Mouse (Mus musculus): ENCODE results near the gene Reep3. TPM values are rescaled to one million over a fixed set of nuclear protein-coding genes. Genes with fewer than 3 reads are reported as not detected.

Reep3 gene
- polyA plus RNA-seq, 1 experiment from 2014 or later: 29.3 TPM

- 22% methylated on average over 10 of the region's 10 CpGs for WGBS
- Histone ChIP-seq H3K4me1 (ENCODE audit: control insufficient read depth, insufficient read depth, low read length) (no peaks in the 10 kb centered on the region), H3K27me3 (ENCODE audit: control insufficient read depth, insufficient read depth, low read length) (no peaks in the 10 kb centered on the region), H3K4me2 (ENCODE audit: low read depth, low read length) (no peak overlapping the region), H3K9me3 (replicated peaks; ENCODE audit: control insufficient read depth, low read length) (no peaks in the 10 kb centered on the region), H3K9ac (replicated peaks; ENCODE audit: low read length) (no peak overlapping the region), H3K36me3 (replicated peaks; ENCODE audit: control insufficient read depth, insufficient read depth, low read depth, low read length) (no peaks in the 10 kb centered on the region), H3K27ac (replicated peaks; ENCODE audit: low read depth, low read length) (no peak overlapping the region), H3K4me3 (ENCODE audit: low read depth, low read length) (no peak overlapping the region)
- DNase-seq (ENCODE audit: low spot score) (peak; percentile 61), ATAC-seq (replicated peaks; ENCODE audit: insufficient number of reproducible peaks, low FRiP score, low TSS enrichment, low read depth) (no peak)
Observed at GRCm38 (mm10) chr10:67061367-67061801, 35.4 kb downstream of the Reep3 start.

GRCm38 (mm10) chr10:67058702-67059101, 38.0 kb downstream of the Reep3 start:
- H3K9me3 ChIP-seq (replicated peaks; ENCODE audit: control insufficient read depth, low read length): no peaks in the 10 kb centered on the region
- no peak overlapping the region for H3K9ac ChIP-seq (replicated peaks; ENCODE audit: low read length)
- no peak overlapping the region for H3K4me3 ChIP-seq (ENCODE audit: low read depth, low read length)
- WGBS: 84% methylated on average over 6 of the region's 6 CpGs
- ATAC-seq (replicated peaks; ENCODE audit: insufficient number of reproducible peaks, low FRiP score, low TSS enrichment, low read depth) (no peak), DNase-seq (ENCODE audit: low spot score) (no peak)
- no peak overlapping the region for H3K27ac ChIP-seq (replicated peaks; ENCODE audit: low read depth, low read length)
- H3K4me2 ChIP-seq (ENCODE audit: low read depth, low read length): no peak overlapping the region
- H3K27me3 ChIP-seq (ENCODE audit: control insufficient read depth, insufficient read depth, low read length): no peaks in the 10 kb centered on the region
- H3K36me3 ChIP-seq (replicated peaks; ENCODE audit: control insufficient read depth, insufficient read depth, low read depth, low read length): no peaks in the 10 kb centered on the region
- H3K4me1 ChIP-seq (ENCODE audit: control insufficient read depth, insufficient read depth, low read length): no peaks in the 10 kb centered on the region

- Histone ChIP-seq H3K27ac (replicated peaks; ENCODE audit: low read depth, low read length) (no peak overlapping the region), H3K9me3 (replicated peaks; ENCODE audit: control insufficient read depth, low read length) (no peaks in the 10 kb centered on the region), H3K9ac (replicated peaks; ENCODE audit: low read length) (no peak overlapping the region), H3K4me2 (ENCODE audit: low read depth, low read length) (no peak overlapping the region), H3K4me3 (ENCODE audit: low read depth, low read length) (no peak overlapping the region), H3K27me3 (ENCODE audit: control insufficient read depth, insufficient read depth, low read length) (no peaks in the 10 kb centered on the region), H3K36me3 (replicated peaks; ENCODE audit: control insufficient read depth, insufficient read depth, low read depth, low read length) (no peaks in the 10 kb centered on the region), H3K4me1 (ENCODE audit: control insufficient read depth, insufficient read depth, low read length) (0 out of 2 replicates have a peak, but pooled peaks cover 3% of the 10 kb centered on the region)
- DNase-seq (ENCODE audit: low spot score) (no peak), ATAC-seq (replicated peaks; ENCODE audit: insufficient number of reproducible peaks, low FRiP score, low TSS enrichment, low read depth) (no peak)
- WGBS: 86% methylated on average over 7 of the region's 7 CpGs
Observed at GRCm38 (mm10) chr10:67058297-67058696, 38.4 kb downstream of the Reep3 start.

- Histone ChIP-seq H3K4me1 (ENCODE audit: control insufficient read depth, insufficient read depth, low read length) (0 out of 2 replicates have a peak, but pooled peaks cover 3% of the 10 kb centered on the region), H3K36me3 (replicated peaks; ENCODE audit: control insufficient read depth, insufficient read depth, low read depth, low read length) (no peaks in the 10 kb centered on the region), H3K4me3 (ENCODE audit: low read depth, low read length) (no peak overlapping the region), H3K9ac (replicated peaks; ENCODE audit: low read length) (no peak overlapping the region), H3K27ac (replicated peaks; ENCODE audit: low read depth, low read length) (no peak overlapping the region), H3K9me3 (replicated peaks; ENCODE audit: control insufficient read depth, low read length) (no peaks in the 10 kb centered on the region), H3K4me2 (ENCODE audit: low read depth, low read length) (no peak overlapping the region), H3K27me3 (ENCODE audit: control insufficient read depth, insufficient read depth, low read length) (no peaks in the 10 kb centered on the region)
- no peak for ATAC-seq (replicated peaks; ENCODE audit: insufficient number of reproducible peaks, low FRiP score, low TSS enrichment, low read depth)
- no peak for DNase-seq (ENCODE audit: low spot score)
- 92% methylated on average over 6 of the region's 6 CpGs for WGBS
Observed at GRCm38 (mm10) chr10:67057696-67058095, 39.0 kb downstream of the Reep3 start.

- Histone ChIP-seq H3K9me3 (replicated peaks; ENCODE audit: control insufficient read depth, low read length) (no peaks in the 10 kb centered on the region), H3K27me3 (ENCODE audit: control insufficient read depth, insufficient read depth, low read length) (no peaks in the 10 kb centered on the region), H3K27ac (replicated peaks; ENCODE audit: low read depth, low read length) (no peak overlapping the region), H3K9ac (replicated peaks; ENCODE audit: low read length) (no peak overlapping the region), H3K4me3 (ENCODE audit: low read depth, low read length) (no peak overlapping the region), H3K36me3 (replicated peaks; ENCODE audit: control insufficient read depth, insufficient read depth, low read depth, low read length) (no peaks in the 10 kb centered on the region), H3K4me2 (ENCODE audit: low read depth, low read length) (no peak overlapping the region), H3K4me1 (ENCODE audit: control insufficient read depth, insufficient read depth, low read length) (0 out of 2 replicates have a peak, but pooled peaks cover 3% of the 10 kb centered on the region)
- ATAC-seq (replicated peaks; ENCODE audit: insufficient number of reproducible peaks, low FRiP score, low TSS enrichment, low read depth): no peak
- DNase-seq (ENCODE audit: low spot score): no peak
Observed at GRCm38 (mm10) chr10:67057208-67057607, 39.5 kb downstream of the Reep3 start.

GRCm38 (mm10) chr10:67055867-67056856, 40.6 kb downstream of the Reep3 start:
- H3K9me3 ChIP-seq (replicated peaks; ENCODE audit: control insufficient read depth, low read length): no peaks in the 10 kb centered on the region
- no peak overlapping the region for H3K4me3 ChIP-seq (ENCODE audit: low read depth, low read length)
- H3K4me2 ChIP-seq (ENCODE audit: low read depth, low read length): no peak overlapping the region
- H3K27me3 ChIP-seq (ENCODE audit: control insufficient read depth, insufficient read depth, low read length): no peaks in the 10 kb centered on the region
- H3K9ac ChIP-seq (replicated peaks; ENCODE audit: low read length): no peak overlapping the region
- H3K27ac ChIP-seq (replicated peaks; ENCODE audit: low read depth, low read length): peak overlapping the region; percentile 21
- WGBS: 49% methylated on average over 17 of the region's 17 CpGs
- 0 out of 2 replicates have a peak, but pooled peaks cover 3% of the 10 kb centered on the region for H3K4me1 ChIP-seq (ENCODE audit: control insufficient read depth, insufficient read depth, low read length)
- ATAC-seq (replicated peaks; ENCODE audit: insufficient number of reproducible peaks, low FRiP score, low TSS enrichment, low read depth) (no peak), DNase-seq (ENCODE audit: low spot score) (peak; percentile 69)
- H3K36me3 ChIP-seq (replicated peaks; ENCODE audit: control insufficient read depth, insufficient read depth, low read depth, low read length): no peaks in the 10 kb centered on the region

- 24% methylated on average over 9 of the region's 9 CpGs for WGBS
- no peaks in the 10 kb centered on the region for H3K36me3 ChIP-seq (replicated peaks; ENCODE audit: control insufficient read depth, insufficient read depth, low read depth, low read length)
- no peak overlapping the region for H3K9ac ChIP-seq (replicated peaks; ENCODE audit: low read length)
- no peak overlapping the region for H3K4me2 ChIP-seq (ENCODE audit: low read depth, low read length)
- no peak for DNase-seq (ENCODE audit: low spot score)
- H3K27ac ChIP-seq (replicated peaks; ENCODE audit: low read depth, low read length): no peak overlapping the region
- no peak for ATAC-seq (replicated peaks; ENCODE audit: insufficient number of reproducible peaks, low FRiP score, low TSS enrichment, low read depth)
- peaks cover 3% of the 10 kb centered on the region; the same call in 1 of the 2 replicates for H3K4me1 ChIP-seq (ENCODE audit: control insufficient read depth, insufficient read depth, low read length)
- H3K9me3 ChIP-seq (replicated peaks; ENCODE audit: control insufficient read depth, low read length): no peaks in the 10 kb centered on the region
- no peaks in the 10 kb centered on the region for H3K27me3 ChIP-seq (ENCODE audit: control insufficient read depth, insufficient read depth, low read length)
- no peak overlapping the region for H3K4me3 ChIP-seq (ENCODE audit: low read depth, low read length)
Observed at GRCm38 (mm10) chr10:67053475-67053874, 43.3 kb downstream of the Reep3 start.

GRCm38 (mm10) chr10:67052429-67052828, 44.3 kb downstream of the Reep3 start:
- no peak overlapping the region for H3K27ac ChIP-seq (replicated peaks; ENCODE audit: low read depth, low read length)
- H3K36me3 ChIP-seq (replicated peaks; ENCODE audit: control insufficient read depth, insufficient read depth, low read depth, low read length): no peaks in the 10 kb centered on the region
- no peak overlapping the region for H3K4me2 ChIP-seq (ENCODE audit: low read depth, low read length)
- no peaks in the 10 kb centered on the region for H3K27me3 ChIP-seq (ENCODE audit: control insufficient read depth, insufficient read depth, low read length)
- H3K4me1 ChIP-seq (ENCODE audit: control insufficient read depth, insufficient read depth, low read length): peaks cover 3% of the 10 kb centered on the region; the same call in 1 of the 2 replicates
- DNase-seq (ENCODE audit: low spot score): no peak
- H3K9ac ChIP-seq (replicated peaks; ENCODE audit: low read length): no peak overlapping the region
- no peak overlapping the region for H3K4me3 ChIP-seq (ENCODE audit: low read depth, low read length)
- no peak for ATAC-seq (replicated peaks; ENCODE audit: insufficient number of reproducible peaks, low FRiP score, low TSS enrichment, low read depth)
- no peaks in the 10 kb centered on the region for H3K9me3 ChIP-seq (replicated peaks; ENCODE audit: control insufficient read depth, low read length)
- WGBS: 77% methylated on average over 9 of the region's 9 CpGs
